Mouse (Mus musculus): ENCODE data around the gene Pyroxd1.

Pyroxd1 gene

DNA sequence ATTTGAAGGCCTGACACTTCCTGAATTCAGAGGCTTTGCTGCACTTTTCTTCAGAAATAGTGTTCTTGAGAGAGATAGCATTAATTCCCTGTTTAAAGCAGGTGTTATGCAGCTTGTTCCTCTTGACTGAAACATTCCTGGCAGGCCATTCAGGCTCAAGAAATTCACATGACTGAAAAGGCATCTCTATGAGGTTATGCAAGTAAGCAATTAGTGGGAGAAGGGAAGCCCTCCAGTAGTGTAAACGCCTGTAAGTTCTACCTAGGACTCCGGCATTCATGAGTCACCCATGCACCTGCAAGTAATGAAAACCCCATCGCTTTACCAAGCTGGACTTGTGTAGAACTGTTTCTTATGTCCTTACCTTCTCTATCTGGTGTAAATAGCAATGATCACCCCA, 24.1 kb downstream of the Pyroxd1 start:
- no peak for DNase-seq (ENCODE audit: low spot score in 2 of 2)

DNA sequence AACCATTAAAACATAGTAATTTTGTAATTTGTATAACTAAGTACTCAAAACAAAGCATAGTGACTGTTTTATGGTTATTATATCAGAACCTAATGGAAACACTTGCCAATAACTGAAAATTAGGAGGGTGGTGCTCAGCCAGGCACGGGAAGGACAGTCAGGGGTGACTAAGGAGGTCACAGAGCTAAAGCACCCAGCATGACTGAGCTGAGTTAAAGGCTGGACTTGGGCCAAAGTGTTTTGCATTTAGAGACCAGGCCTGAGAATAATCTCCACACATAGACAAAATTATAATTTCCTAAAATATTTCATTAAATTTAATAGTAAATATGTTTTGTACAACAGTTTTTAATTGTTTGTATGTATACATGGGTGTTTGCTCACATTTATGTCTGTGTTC, 31.6 kb downstream of the Pyroxd1 start:
- DNase-seq (ENCODE audit: low spot score in 2 of 2): no peak

DNA sequence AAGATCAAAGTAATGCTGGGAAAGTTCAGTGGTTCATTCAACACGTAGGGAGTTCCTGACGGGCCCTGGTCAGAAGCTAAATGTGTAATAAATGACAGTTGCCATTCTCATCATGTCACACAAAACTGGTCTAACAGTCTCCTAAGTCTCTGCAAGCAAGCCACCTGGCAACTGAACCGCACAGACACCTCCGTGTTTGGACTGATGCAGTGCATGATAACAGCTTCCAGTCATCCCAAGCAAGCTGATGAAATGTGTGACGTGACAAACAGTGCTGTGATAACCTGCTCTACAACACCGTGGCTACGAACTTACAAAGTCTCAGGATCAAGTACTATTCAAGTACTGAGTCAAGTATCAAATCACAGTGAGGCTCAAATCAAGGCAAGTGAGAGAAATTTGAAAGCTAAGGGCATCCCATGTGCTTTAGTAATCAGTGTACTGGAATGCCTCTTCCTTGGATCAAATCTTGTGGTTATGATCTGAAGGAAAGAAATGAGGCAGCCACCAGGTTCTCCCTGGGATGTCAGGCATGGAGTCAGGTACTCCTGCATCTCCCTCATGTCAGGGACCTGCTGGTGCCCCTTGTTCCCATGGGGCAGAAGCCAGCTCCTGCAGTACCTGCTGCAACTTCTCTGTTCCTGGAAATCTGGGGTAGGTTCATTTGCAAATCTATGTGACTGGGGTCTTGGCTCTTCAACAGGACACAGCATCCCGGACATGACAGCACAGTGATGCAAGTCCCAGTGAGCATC, 33.3 kb downstream of the Pyroxd1 start:
- DNase-seq (ENCODE audit: low spot score in 2 of 2): no peak

DNA sequence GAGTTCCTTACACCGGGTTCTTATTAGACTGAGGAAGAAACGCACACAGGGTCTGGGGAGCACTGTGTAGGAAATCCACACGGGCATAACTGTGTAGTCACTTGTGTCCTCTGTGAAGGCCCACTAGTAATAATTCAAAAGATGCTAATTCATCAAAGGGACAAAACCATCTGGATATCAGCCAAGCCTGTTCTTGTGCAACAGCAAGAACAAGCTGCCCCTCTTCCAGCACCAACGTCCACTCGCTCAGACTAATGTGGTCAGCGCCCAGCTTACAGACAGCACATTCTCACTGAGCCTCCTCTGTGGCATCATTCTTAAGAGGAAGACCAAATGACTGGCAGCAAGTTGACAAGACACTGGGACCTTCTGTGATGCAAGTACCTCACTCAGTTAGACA, 34.5 kb downstream of the Pyroxd1 start:
- no peak for DNase-seq (ENCODE audit: low spot score in 2 of 2)

DNA sequence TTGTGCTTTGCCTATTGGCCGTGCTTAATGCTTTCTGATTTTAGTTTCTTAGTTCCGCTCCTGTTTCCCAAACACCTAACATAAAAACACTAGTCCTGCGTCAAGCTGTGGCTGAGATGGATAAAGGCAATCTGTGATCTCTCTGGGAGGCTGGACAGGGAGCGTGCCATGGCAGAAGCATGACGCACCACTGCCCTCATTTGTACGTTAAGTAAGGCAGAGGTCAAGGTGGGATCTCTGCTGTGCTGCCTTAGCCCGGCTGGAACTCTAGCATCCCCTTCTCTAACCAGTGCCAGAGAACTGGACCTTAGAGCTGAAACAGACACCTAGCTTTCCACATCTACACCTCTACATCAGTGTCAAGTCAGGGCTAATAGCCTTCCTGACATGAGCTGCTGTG, 36.2 kb downstream of the Pyroxd1 start:
- no peak for DNase-seq (ENCODE audit: low spot score in 2 of 2)

DNA sequence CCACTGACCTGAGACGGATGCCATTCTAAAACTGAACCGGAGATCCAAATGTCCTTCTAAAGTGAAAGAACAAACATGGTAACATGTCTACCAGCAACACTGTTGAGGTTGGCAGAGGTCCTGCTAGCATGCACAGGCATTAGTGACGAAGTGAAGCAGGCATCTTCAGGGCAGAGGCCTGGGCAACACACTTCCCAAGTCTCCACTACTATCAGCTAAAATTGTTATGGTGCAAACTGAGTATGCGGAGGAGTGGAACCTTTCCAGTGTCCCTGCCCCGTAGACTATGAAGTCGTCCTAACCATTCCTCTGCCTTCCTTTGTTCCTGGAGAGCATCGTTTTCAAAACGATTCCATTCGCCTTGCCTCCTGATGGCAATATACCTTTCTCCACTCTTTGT, 39.1 kb downstream of the Pyroxd1 start:
- no peak for DNase-seq (ENCODE audit: low spot score in 2 of 2)

DNA sequence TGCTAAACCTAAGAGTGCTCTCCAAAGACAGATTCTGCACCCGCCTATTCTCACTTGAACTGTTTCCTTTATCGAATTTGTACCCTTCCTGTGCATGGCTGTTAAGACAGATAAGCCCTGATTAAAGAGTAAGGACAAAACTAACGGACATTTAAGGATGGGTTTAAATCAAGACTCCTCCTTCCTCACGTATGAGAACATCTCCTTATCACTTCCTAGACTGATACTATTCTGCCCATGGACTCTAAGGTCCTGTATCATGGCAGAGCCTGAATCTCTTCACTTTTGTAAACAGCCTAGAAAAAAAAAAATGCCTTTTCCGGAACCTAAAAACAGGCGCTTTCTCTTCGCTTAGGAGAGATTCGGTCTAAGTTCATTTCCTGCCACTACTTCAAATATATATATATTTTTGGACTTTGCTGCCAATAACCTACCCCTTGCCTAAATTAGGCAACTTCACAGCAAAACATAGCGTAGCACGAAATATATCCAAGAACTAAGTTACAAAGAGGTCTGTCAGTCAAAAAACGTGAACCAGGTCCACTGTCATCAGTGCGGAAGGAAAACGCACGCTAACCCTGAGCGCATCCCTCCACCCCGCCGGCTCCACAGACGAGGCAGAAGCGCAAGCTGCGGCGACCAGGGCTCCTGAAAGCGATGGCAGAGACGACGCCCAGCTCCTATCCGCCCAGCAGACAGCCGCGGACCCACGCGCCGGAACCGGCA, 41.0 kb downstream of the Pyroxd1 start:
- no peak for DNase-seq (ENCODE audit: low spot score in 2 of 2)

DNA sequence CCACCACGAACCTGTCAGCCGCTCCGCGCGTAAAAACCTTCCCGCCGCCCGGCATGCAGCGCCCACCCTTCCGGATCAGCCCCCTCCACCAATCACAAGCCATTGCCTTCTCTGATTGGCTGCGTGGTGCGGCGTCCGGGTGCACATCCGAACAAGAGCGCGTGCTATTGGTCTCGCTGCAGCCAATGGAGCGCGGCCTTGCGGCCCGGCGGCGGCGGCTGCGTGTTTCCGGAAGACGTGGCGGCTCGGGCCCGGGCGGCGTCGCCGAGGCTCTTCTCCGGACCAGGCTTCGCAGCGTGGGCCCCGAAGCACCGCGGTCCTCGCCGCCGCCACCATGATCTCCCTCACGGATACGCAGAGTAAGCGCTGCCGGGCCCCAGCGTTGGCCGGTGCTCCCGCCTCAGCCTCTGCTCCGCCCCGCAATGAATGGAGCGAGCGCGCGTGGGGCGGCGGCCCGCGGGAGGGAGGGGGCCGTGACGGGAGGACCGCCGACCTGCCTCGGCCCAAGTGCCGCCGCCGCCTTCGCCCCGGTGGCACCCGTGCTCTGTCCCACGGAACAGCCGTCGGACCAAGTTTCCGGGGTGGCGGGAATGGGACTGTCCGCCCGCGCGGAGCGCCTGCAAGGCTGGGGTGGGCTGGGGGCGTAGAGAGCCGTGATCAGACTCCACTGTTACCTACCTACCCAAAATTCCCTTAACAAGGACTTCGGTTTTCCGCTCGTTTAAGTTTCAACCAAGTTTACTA, 41.7 kb downstream of the Pyroxd1 start, which contains the start of the genes Recql and Golt1b:
Gene Recql, minus strand, starts transcription at position 77 of the 744 bp plus-strand sequence.
Gene Golt1b, plus strand, starts transcription at position 211 of the 744 bp plus-strand sequence.
- DNase-seq (ENCODE audit: low spot score in 2 of 2): peak; percentile 97

DNA sequence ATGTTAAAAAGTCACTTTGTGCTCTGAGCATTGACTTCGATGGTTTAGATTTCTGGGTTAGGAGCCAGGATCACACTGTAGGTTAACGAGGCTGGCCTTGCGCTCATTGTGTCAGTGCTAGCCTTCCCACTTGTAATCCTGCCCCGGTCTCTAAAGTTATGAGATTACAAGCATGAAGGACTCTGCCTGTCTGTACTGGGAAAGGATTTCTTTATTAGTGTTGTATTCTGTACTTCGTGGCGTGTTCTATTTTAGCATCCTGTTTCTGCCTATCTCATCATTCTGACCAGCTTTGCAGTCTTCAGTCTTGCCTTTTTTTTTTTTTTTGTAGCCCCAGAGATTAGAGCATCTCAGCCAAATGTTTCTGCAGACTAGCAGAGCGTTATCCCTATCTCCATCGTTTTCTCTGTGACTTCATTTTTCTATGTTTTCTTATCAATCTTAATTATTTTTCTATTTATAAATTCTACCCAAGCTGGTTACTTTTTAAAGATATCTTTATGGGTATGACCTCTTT, 42.4 kb downstream of the Pyroxd1 start:
- DNase-seq (ENCODE audit: low spot score in 2 of 2): no peak

DNA sequence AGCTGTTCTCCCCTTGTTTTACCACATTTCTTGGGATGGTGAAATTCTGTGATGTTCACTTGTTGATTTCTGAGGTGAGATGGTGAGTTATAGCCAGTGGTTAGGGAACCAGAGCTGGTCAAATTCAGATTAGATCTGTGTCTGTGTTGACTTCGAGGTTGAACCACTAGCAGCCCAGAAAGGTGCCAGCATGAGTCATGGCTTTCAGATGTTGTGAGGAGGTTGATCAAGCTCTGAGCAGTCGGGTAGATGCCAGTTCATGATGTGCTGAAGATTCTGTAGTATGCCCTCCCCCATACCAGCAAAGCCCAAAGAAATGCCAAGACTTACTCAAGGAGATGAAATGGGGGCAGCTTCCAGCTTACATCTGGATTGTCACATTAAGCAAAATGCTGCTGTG, 43.6 kb downstream of the Pyroxd1 start:
- no peak for DNase-seq (ENCODE audit: low spot score in 2 of 2)

DNA sequence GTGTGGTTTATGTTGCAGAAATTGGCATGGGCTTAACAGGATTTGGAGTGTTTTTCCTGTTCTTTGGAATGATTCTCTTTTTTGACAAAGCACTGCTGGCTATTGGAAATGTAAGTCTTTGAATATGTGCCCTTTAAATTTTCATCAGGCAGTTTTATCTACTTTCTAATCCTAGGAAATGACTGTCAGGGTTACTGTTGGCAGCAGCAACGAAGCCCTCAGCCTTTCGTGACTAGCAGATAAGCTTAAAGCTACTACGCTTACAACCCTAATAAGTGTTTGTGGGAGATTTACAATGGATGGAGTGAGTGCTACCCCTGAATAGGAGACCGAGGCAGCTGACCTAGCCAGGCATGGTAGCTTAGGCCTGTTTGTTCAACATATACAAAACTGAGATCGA, 46.9 kb downstream of the Pyroxd1 start:
- no peak for DNase-seq (ENCODE audit: low spot score in 2 of 2)

DNA sequence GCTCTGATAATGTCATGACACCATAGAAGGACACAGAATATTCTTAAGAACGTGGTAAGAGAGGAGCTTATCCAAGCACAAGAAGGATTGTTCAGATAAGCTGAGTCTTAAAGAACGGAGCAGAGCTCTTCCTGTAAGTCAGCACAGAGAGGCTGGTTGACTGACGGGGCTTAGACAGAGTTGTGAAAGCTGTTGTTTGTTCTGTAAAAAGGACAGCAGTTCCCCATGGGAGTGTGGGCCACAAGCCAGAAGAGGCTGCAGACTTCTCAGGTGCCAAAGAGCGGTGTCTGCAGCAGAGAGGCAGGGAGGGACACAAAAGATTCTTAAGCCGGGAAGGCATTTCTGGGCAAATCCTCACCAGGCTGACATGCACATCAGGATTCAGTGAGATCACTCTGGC, 49.2 kb downstream of the Pyroxd1 start:
- no peak for DNase-seq (ENCODE audit: low spot score in 2 of 2)

DNA sequence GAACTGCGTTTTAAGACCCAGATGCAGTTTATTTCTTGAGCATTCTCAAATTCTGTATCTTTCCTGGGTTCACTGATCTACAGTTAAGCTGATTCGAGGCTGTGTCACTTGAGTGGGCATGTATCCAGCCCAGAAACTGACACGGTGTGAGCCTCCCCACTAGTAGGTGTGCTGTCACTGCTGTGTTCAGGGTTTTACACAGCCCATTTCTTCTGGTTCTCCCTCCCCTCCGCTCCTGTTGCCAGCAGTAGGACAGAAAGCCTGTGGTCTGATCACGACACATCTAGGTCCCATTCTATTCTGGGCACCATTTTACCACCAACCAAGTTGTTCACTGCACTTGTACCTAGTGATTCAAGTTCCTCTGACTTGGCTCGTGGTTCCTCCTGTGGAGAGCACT, 50.3 kb downstream of the Pyroxd1 start:
- DNase-seq (ENCODE audit: low spot score in 2 of 2): no peak

DNA sequence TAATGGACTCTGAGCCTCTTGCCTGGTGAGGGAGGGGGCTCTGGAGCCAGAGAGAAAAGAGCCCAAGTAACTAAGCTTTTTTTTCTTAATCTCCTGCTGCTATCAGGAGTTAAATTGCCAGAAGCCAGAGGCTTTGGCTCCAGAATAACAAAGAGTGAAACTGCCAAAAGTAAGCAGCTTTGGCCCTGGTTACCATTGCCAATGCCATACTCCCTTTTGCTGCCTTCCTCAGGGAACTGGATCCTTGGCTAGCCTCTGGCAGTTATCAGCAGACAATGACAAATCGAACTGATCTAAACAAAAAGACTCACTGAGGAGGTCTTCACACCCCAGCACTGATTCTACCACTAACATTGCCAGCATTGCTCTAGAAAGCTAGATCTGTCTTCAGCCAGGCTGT, 65.7 kb downstream of the Pyroxd1 start:
- DNase-seq (ENCODE audit: low spot score in 2 of 2): no peak
